Mouse (Mus musculus): ENCODE data around the gene Dact2.

Gene Dact2

DNA sequence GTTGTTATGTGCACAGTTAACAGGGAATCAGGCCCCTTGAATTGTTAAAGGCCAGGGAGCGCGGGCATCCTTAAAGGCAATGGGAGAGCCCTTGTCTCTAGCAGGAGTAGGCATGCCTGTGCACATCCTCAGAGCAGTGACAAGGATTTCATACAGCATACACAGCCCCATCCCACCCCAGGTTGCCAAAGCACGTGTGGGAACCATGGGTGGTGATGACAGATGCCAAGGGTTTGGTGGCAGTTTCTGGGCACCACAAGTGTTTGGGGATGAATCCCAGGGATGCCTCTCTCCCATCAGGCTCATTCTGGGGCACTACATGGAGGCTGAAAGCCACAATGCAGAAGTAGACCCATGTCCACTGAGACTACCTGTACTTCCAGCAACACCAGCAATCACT is 29.7 kb downstream of the Dact2 start:
- DNase-seq (ENCODE audit: low spot score) = no peak

DNA sequence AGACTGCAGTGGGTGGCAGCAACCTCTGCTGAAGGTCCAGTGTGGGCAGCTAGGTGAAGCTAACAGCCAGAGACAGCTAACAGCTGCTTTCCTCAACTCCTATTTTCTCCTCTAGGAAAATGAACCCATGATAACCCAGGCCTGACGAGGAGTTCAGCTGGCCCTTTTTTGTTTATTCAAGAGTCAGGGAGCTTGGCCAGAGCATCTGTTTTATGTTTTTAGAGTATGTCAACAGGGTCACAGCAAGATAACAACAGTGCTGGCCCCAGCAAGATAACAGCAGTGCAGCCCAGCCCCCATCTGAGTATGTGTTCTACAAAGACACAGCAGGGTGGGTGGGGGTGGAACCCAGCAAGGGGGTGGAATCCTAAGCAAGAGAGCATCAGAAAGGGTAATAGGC is 30.6 kb downstream of the Dact2 start:
- DNase-seq (ENCODE audit: low spot score) = no peak

- no peak for DNase-seq (ENCODE audit: low spot score)
Observed at GRCm38 (mm10) chr17:14172731-14173130, 31.4 kb downstream of the Dact2 start.

DNA sequence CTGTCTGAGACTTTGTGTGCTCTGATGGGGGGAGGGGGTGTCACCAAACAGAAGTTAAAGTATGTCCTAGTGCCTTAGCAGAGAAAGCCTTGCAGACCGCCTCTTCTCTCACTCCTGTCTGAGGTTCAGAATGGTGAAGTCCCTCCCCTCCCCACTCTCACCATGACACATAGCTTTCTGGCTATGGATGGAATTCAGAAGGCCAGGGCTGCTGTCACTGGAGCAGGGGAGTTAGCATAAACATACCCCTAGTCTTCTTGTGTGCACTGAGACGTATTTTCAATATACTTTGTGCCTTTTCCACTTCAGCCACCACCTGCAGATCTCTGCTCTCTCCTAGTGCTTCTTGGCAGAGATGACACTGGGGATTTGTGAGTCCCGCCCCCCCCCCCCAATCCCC is 31.9 kb downstream of the Dact2 start:
- no peak for DNase-seq (ENCODE audit: low spot score)

DNA sequence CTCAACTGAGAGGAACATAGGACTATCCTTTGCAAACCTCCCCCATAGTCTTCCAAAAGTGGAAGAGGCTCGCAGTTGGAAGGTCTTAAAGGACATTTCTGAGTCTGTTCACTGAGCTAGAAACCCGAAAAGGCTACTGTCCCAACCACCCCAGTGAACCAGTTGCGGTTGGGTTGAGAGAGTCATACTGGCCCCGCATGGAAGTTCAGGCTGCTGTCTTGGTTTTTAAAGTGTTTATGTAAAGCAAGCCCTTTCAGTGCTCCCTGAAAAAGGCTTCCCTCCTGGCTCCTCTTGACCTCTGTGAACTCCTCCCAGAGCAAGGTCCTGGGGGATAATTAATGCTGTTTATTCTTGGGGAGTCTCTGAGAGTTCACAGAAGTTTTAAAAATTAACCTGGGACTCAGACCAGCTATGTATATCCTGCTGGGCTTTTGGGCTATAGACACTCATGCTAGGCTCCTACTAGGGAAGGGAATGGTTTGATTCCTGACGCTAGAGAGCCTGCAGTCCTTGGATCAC is 33.1 kb downstream of the Dact2 start:
- DNase-seq (ENCODE audit: low spot score) = no peak

- no peak for DNase-seq (ENCODE audit: low spot score)
Observed at GRCm38 (mm10) chr17:14169431-14169830, 34.7 kb downstream of the Dact2 start.

DNA sequence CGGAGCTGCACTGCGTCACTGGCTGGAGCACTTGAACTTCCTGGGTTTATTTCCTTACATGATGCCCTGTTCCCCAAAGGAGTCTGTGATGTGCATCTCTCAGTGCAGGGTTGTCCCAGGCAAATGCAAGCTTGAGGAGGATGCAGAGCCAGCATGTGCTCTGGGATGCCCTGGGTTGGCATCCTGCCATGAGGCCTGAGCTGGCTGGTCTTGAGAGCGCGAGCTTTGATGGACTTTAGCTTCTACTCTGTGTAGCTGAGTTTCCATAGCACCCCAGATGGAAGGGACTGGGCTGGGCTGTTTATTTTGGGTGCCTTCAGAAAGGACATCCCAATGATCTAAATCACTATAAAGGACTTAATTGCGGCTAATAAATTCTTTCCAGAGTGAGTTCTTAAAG is 36.5 kb downstream of the Dact2 start:
- no peak for DNase-seq (ENCODE audit: low spot score)

- DNase-seq (ENCODE audit: low spot score) = no peak
Observed at GRCm38 (mm10) chr17:14166746-14167432, 37.2 kb downstream of the Dact2 start.

- DNase-seq (ENCODE audit: low spot score) = no peak
Observed at GRCm38 (mm10) chr17:14165934-14166610, 38.0 kb downstream of the Dact2 start.

GRCm38 (mm10) chr17:14165332-14165876 is 38.7 kb downstream of the Dact2 start:
- peak; percentile 52 for DNase-seq (ENCODE audit: low spot score)

- no peak for DNase-seq (ENCODE audit: low spot score)
Observed at GRCm38 (mm10) chr17:14160846-14161245, 43.3 kb downstream of the Dact2 start.

GRCm38 (mm10) chr17:14157779-14158195 is 46.3 kb downstream of the Dact2 start:
- DNase-seq (ENCODE audit: low spot score) = peak; percentile 45

Measured in retina, embryonic 14.5 days (tissue).